Mouse (Mus musculus): ENCODE measurements around the gene Dip2b. TPM values are rescaled to one million over a fixed set of nuclear protein-coding genes. Genes with fewer than 3 reads are reported as not detected.
A peak's percentile ranks its signal among the peaks of the same experiment; 100 is the strongest.

Dip2b gene
- total and polyA plus RNA-seq, 3 experiments, result 13.9 to 68.9 (median 15.4) TPM

DNA sequence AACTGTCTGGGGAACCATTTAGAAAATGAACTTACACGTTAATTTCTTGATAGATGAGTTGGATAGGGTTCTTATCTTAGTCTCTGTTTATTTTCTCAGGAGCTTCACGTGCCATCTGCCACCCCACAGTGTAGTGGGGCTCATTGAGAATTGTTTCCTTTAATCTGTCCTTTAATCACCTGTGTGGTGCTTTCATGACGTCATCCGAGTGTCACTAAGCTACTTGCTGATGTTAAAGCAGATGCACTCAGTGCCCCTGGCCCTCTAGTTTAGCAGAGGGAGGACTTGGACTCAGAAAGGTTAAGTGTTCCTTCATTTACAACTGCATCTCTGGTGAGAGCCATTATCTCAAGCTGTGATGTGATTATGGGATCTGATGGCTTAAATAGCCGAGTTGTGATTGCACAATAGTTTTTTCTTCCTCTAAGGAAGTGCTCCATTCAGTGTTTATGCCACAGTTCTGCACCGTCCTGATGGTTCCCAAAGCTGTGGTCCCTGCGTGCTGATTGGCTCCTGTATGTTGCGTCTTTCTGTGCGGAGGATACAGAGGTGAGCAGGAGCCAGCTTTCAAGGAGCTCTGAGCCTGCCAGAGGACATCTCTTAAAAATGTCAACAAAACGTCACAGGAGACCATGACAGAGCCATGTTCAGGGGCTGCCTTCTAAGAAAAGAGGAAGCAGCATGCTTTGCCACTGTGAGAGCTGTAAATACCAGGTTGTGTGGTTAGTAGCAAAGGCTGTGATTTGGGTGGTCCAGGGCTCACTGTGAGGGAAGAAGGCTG lies 3.0 kb downstream of the Dip2b start:
- Histone ChIP-seq H3K9me3 (replicated peaks; ENCODE audit: insufficient read depth, low read length) (no peaks in the 10 kb centered on the region), H3K27me3 (ENCODE audit: control insufficient read depth in 1 of 2, insufficient read depth in 2 of 2, low read length in 2 of 2) (no peaks in the 10 kb centered on the region), H3K4me3 (ENCODE audit: control insufficient read depth in 1 of 2, insufficient read depth in 1 of 2, low read depth in 2 of 2, low read length in 2 of 2) (no peak overlapping the region), H3K4me1 (ENCODE audit: control insufficient read depth in 1 of 2, insufficient read depth in 2 of 2, low read length in 2 of 2) (peaks cover 7 to 22% of the 10 kb centered on the region in 2 experiments), H3K79me2 (ENCODE audit: control insufficient read depth, insufficient read depth, low read length, poor library complexity) (peaks cover 34% of the 10 kb centered on the region), H3K9ac (ENCODE audit: control insufficient read depth, low read depth, low read length, poor library complexity, severe bottlenecking) (no peak overlapping the region), H3K36me3 (ENCODE audit: control insufficient read depth in 1 of 2, insufficient read depth in 2 of 2, low read length in 2 of 2) (peaks cover 0 to 24% of the 10 kb centered on the region in 2 experiments; a peak in 2 of 4 replicates), H3K27ac (ENCODE audit: control insufficient read depth, low read depth, low read length) (no peak overlapping the region)
- TF ChIP-seq RCOR1 (IDR thresholded peaks at IDR 0.05; ENCODE audit: low read depth, low read length) (peak; percentile 68; the same call in 1 of the 2 replicates), MAFK (IDR thresholded peaks at IDR 0.05; ENCODE audit: borderline replicate concordance, low read depth, low read length) (no peak), BHLHE40 (IDR thresholded peaks at IDR 0.05; ENCODE audit: borderline replicate concordance, low read depth, low read length) (peak; percentile 71; the same call in 1 of the 2 replicates), MYB (IDR thresholded peaks at IDR 0.05; ENCODE audit: low read depth, low read length) (no peak), ELF1 (IDR thresholded peaks at IDR 0.05; ENCODE audit: low read depth, low read length) (no peak), TBP (IDR thresholded peaks at IDR 0.05; ENCODE audit: low read depth, low read length) (no peak), SIN3A (IDR thresholded peaks at IDR 0.05; ENCODE audit: low read length) (peak; percentile 50; the same call in 1 of the 2 replicates)
- peak; percentile 73 for DNase-seq (ENCODE audit: low read depth, low spot score)

DNA sequence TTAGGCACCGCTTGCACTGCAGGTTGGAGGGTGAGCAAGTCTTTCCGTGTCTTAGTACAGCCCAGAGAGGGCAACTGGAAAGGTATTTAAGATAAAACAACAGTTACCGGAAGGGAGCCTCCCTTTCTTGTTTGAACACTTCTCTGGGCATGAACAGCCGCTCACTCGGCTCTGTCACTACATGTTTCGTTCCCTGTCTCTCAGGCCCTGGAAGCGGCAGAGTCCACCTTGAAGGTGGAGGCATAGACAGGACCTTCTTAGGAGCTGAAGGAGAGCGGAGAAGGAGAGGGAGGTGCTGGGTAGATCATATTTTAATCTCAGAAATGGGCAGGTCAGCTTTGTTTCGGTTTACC lies 3.6 kb downstream of the Dip2b start:
- TF ChIP-seq ZC3H11A (IDR thresholded peaks at IDR 0.05; ENCODE audit: low read depth, low read length) (no peak), NRF1 (IDR thresholded peaks at IDR 0.05; ENCODE audit: insufficient read depth, low read depth, low read length, poor library complexity, severe bottlenecking) (no peak), CTCF (IDR thresholded peaks at IDR 0.05 in 2 of 3, conservative IDR thresholded peaks at IDR 0.05 in 1 of 3; ENCODE audit: control insufficient read depth in 1 of 3, insufficient read depth in 1 of 3, low read depth in 2 of 3, low read length in 3 of 3, poor library complexity in 1 of 3, severe bottlenecking in 1 of 3) (no peak), ELF1 (IDR thresholded peaks at IDR 0.05; ENCODE audit: low read depth, low read length) (no peak), EP300 (IDR thresholded peaks at IDR 0.05; ENCODE audit: low read depth in 1 of 2, low read length in 2 of 2) (no peak), SMC3 (IDR thresholded peaks at IDR 0.05; ENCODE audit: low read depth, low read length) (no peak), CHD1 (IDR thresholded peaks at IDR 0.05; ENCODE audit: low read depth, low read length) (no peak), GABPA (IDR thresholded peaks at IDR 0.05; ENCODE audit: low read depth, low read length) (no peak)
- no peak overlapping the region for H3K9ac ChIP-seq (ENCODE audit: control insufficient read depth, low read depth, low read length, poor library complexity, severe bottlenecking)
- no peak overlapping the region for H3K4me3 ChIP-seq (ENCODE audit: control insufficient read depth in 1 of 2, insufficient read depth in 1 of 2, low read depth in 2 of 2, low read length in 2 of 2)
- H3K27me3 ChIP-seq (ENCODE audit: control insufficient read depth in 1 of 2, insufficient read depth in 2 of 2, low read length in 2 of 2), result no peaks in the 10 kb centered on the region
- H3K36me3 ChIP-seq (ENCODE audit: control insufficient read depth in 1 of 2, insufficient read depth in 2 of 2, low read length in 2 of 2), result peaks cover 0 to 24% of the 10 kb centered on the region in 2 experiments; a peak in 2 of 4 replicates
- H3K9me3 ChIP-seq (replicated peaks; ENCODE audit: insufficient read depth, low read length), result no peaks in the 10 kb centered on the region
- H3K4me1 ChIP-seq (ENCODE audit: control insufficient read depth in 1 of 2, insufficient read depth in 2 of 2, low read length in 2 of 2), result peaks cover 7 to 22% of the 10 kb centered on the region in 2 experiments
- peaks cover 34% of the 10 kb centered on the region for H3K79me2 ChIP-seq (ENCODE audit: control insufficient read depth, insufficient read depth, low read length, poor library complexity)
- no peak for DNase-seq (ENCODE audit: low read depth, low spot score)
- H3K27ac ChIP-seq (ENCODE audit: control insufficient read depth, low read depth, low read length), result no peak overlapping the region
